Mouse (Mus musculus) adrenal gland, adult (tissue): ENCODE results near the gene Gnrhr.

Experiments
- DNase-seq, 2 experiments: peaks; one replicate each; pipeline ENCODE4 v3.0.0; 2022 to 2023; ENCODE audit warnings: low spot score in 1 of 2; ENCODE audit not compliant: inconsistent age in 2 of 2

Gene Gnrhr

GRCm38 (mm10) chr5:86197801-86198200, at the start of gene Gnrhr:
Gene Gnrhr, minus strand, starts transcription at chr5:86197901.
- no peak for DNase-seq

GRCm38 (mm10) chr5:86246559-86246958, 48.9 kb upstream of the Gnrhr start:
- DNase-seq = no peak

GRCm38 (mm10) chr5:86244880-86245279, 47.2 kb upstream of the Gnrhr start:
- DNase-seq = no peak

GRCm38 (mm10) chr5:86244275-86244674, 46.6 kb upstream of the Gnrhr start:
- DNase-seq = no peak

GRCm38 (mm10) chr5:86227156-86227853, 29.6 kb upstream of the Gnrhr start:
- DNase-seq = no peak

- peak in 1 of 2 experiments; percentile 81 for DNase-seq
These were observed 6.3 kb downstream of the Gnrhr start for GRCm38 (mm10) chr5:86191356-86191755.

- DNase-seq = peak in 1 of 2 experiments; percentile 64
These were observed 6.9 kb downstream of the Gnrhr start for GRCm38 (mm10) chr5:86190770-86191169.

- DNase-seq = peak in 1 of 2 experiments; percentile 37
These were observed 7.4 kb downstream of the Gnrhr start for GRCm38 (mm10) chr5:86190290-86190689.

- DNase-seq = no peak
These were observed 10.3 kb downstream of the Gnrhr start for GRCm38 (mm10) chr5:86187441-86187840.

- no peak for DNase-seq
These were observed 23.9 kb downstream of the Gnrhr start for GRCm38 (mm10) chr5:86173778-86174177.

- DNase-seq = peak; percentile 99 to 100
These were observed 25.1 kb downstream of the Gnrhr start, which contains the start of gene Uba6 for GRCm38 (mm10) chr5:86172449-86173161. Gene Uba6, minus strand, starts transcription at chr5:86172803.

- DNase-seq = no peak
These were observed 25.6 kb downstream of the Gnrhr start for GRCm38 (mm10) chr5:86172088-86172448.
